8 mouse cellular contexts compared by ENCODE assay signal in genomic region chr2:143643305-143643704, GRCm38 (mm10).
"Had no signal": no experiment of that assay in that cellular context is flagged by ENCODE, and none has a peak within 500 bp of the region (broad histone marks: within the 10 kb centered on the region; RNA-seq: fewer than 3 reads in every experiment).

No protein-coding gene starts in this region.

- DNase-seq: lung, adult 18-20 months; lung, embryonic 14.5 days; lung, postnatal 10 days; lung, postnatal 4 days; thymus, adult 18-20 months; thymus, postnatal 14 days; thymus, postnatal 36 days had no signal

- ATAC-seq: midbrain, embryonic 15.5 days had no signal
